Mouse (Mus musculus): ENCODE data around the gene Anapc11.

GRCm38 (mm10) chr11:120571122-120571521, 27.1 kb upstream of the Anapc11 start:
- no peak for TF ChIP-seq CTCF (conservative IDR thresholded peaks at IDR 0.05; ENCODE audit: insufficient read depth, insufficient read length, low read depth, low read length)
- no peak for TF ChIP-seq POLR2A (IDR thresholded peaks at IDR 0.05; ENCODE audit: low read depth, low read length)
